Mouse (Mus musculus) lung, embryonic 14.5 days (tissue): Measurements from ENCODE around the gene Dpp4. TPM values are rescaled to one million over a fixed set of nuclear protein-coding genes. Genes with fewer than 3 reads are reported as not detected.

Experiments
- ATAC-seq: fragments of 200-750 bp; cut with Nextera tagmentation; 2 replicates; pipeline ENCODE4 v1.8.0; 2017; ENCODE audit warnings: mild to moderate bottlenecking, moderate TSS enrichment, moderate library complexity; ENCODE audit not compliant: insufficient read depth
- DNase-seq: peaks from one replicate; pipeline ENCODE4 v3.0.0-alpha.2; 2015
- H3K27ac ChIP-seq: fragments of 300-500 bp; sonication (generic); 2 replicates; pipeline ENCODE4 v1.5.1; 2014; ENCODE audit warnings: low read depth, mild to moderate bottlenecking, moderate library complexity
- H3K27me3 ChIP-seq: fragments of 300-500 bp; sonication (generic); 2 replicates; pipeline ENCODE4 v1.6.1; 2014; ENCODE audit warnings: low read length, control low read depth; ENCODE audit not compliant: insufficient read depth
- H3K36me3 ChIP-seq: fragments of 300-500 bp; sonication (generic); 2 replicates; pipeline ENCODE4 v1.6.1; 2014; ENCODE audit warnings: control low read depth; ENCODE audit not compliant: insufficient read depth
- H3K4me1 ChIP-seq: fragments of 300-500 bp; sonication (generic); 2 replicates; pipeline ENCODE4 v1.6.1; 2014; ENCODE audit warnings: antibody characterized with exemption, control low read depth; ENCODE audit not compliant: insufficient read depth
- H3K4me2 ChIP-seq: fragments of 300-500 bp; sonication (generic); 2 replicates; pipeline ENCODE4 v1.6.1; 2014; ENCODE audit warnings: mild to moderate bottlenecking
- H3K4me3 ChIP-seq: fragments of 300-500 bp; sonication (generic); 2 replicates; pipeline ENCODE4 v1.5.1; 2014; ENCODE audit warnings: low read depth, low read length
- H3K9ac ChIP-seq: fragments of 300-500 bp; sonication (generic); 2 replicates; pipeline ENCODE4 v1.6.1; 2014
- H3K9me3 ChIP-seq: fragments of 300-500 bp; sonication (generic); 2 replicates; pipeline ENCODE4 v1.6.1; 2016; ENCODE audit warnings: low read depth, low read length, control low read depth
- CTCF ChIP-seq: IDR thresholded peaks from 2 replicates; pipeline ENCODE4 v1.5.1; 2016; ENCODE audit warnings: antibody characterized with exemption, low read depth
- WGBS: fragments of 180-500 bp; shearing (Covaris S2); extraction: QIAGEN DNeasy Blood & Tissue Kit; methylation state at CpG from one replicate; pipeline ENCODE4 v1.1.7; 2014; 5-methylcytosine and 5-hydroxymethylcytosine counted together
- polyA plus RNA-seq: library from polyadenylated mRNA; unstranded; fragments of >200 nt; fragmentation: Nextera tagmentation; extraction: Ambion mirVana; gene quantifications from 2 replicates; pipeline ENCODE4 v1.2.1, GENCODE M21; 2014

The Dpp4 gene
- polyA plus RNA-seq, 1 experiment from 2014 or later: 23.7 TPM

GRCm38 (mm10) chr2:62423343-62423776, 11.3 kb upstream of the Dpp4 start:
- Histone ChIP-seq H3K4me3 (no peak overlapping the region), H3K27me3 (no peaks in the 10 kb centered on the region), H3K9ac (no peak overlapping the region), H3K27ac (no peak overlapping the region), H3K9me3 (no peaks in the 10 kb centered on the region), H3K36me3 (no peaks in the 10 kb centered on the region), H3K4me2 (no peak overlapping the region), H3K4me1 (no peaks in the 10 kb centered on the region)
- DNase-seq (no peak), ATAC-seq (no peak)
- TF ChIP-seq CTCF: no peak
- WGBS: 31% methylated on average over 4 of the region's 4 CpGs

- Histone ChIP-seq H3K4me2 (no peak overlapping the region), H3K9ac (no peak overlapping the region), H3K27ac (no peak overlapping the region), H3K4me1 (no peaks in the 10 kb centered on the region), H3K27me3 (no peaks in the 10 kb centered on the region), H3K4me3 (no peak overlapping the region), H3K36me3 (no peaks in the 10 kb centered on the region), H3K9me3 (no peaks in the 10 kb centered on the region)
- WGBS: 60% methylated on average over 6 of the region's 6 CpGs
- DNase-seq: no peak
- no peak for TF ChIP-seq CTCF
- no peak for ATAC-seq
Observed at GRCm38 (mm10) chr2:62422515-62423342, 10.7 kb upstream of the Dpp4 start.

GRCm38 (mm10) chr2:62421229-62421628, 9.2 kb upstream of the Dpp4 start:
- Histone ChIP-seq H3K9me3 (no peaks in the 10 kb centered on the region), H3K4me2 (no peak overlapping the region), H3K36me3 (no peaks in the 10 kb centered on the region), H3K4me3 (no peak overlapping the region), H3K4me1 (no peaks in the 10 kb centered on the region), H3K27ac (no peak overlapping the region), H3K9ac (no peak overlapping the region), H3K27me3 (no peaks in the 10 kb centered on the region)
- TF ChIP-seq CTCF: no peak
- ATAC-seq (no peak), DNase-seq (no peak)
- WGBS: 92% methylated on average over 4 of the region's 4 CpGs

GRCm38 (mm10) chr2:62420045-62420444, 8.0 kb upstream of the Dpp4 start:
- Histone ChIP-seq H3K4me2 (no peak overlapping the region), H3K4me1 (no peaks in the 10 kb centered on the region), H3K27ac (no peak overlapping the region), H3K4me3 (no peak overlapping the region), H3K9me3 (no peaks in the 10 kb centered on the region), H3K36me3 (no peaks in the 10 kb centered on the region), H3K9ac (no peak overlapping the region), H3K27me3 (no peaks in the 10 kb centered on the region)
- 73% methylated on average over 3 of the region's 3 CpGs for WGBS
- TF ChIP-seq CTCF: no peak
- ATAC-seq (no peak), DNase-seq (no peak)

GRCm38 (mm10) chr2:62417233-62417632, 5.2 kb upstream of the Dpp4 start:
- Histone ChIP-seq H3K36me3 (no peaks in the 10 kb centered on the region), H3K4me3 (no peak overlapping the region), H3K9me3 (no peaks in the 10 kb centered on the region), H3K27ac (no peak overlapping the region), H3K9ac (no peak overlapping the region), H3K27me3 (no peaks in the 10 kb centered on the region), H3K4me1 (no peaks in the 10 kb centered on the region), H3K4me2 (no peak overlapping the region)
- no peak for ATAC-seq
- no peak for DNase-seq
- WGBS: 35% methylated on average over 1 of the region's 1 CpGs
- no peak for TF ChIP-seq CTCF

GRCm38 (mm10) chr2:62411211-62412080, 585 bp downstream of the Dpp4 start:
- Histone ChIP-seq H3K4me1 (no peaks in the 10 kb centered on the region), H3K9me3 (no peaks in the 10 kb centered on the region), H3K4me3 (peak overlapping the region; percentile 42), H3K4me2 (peak overlapping the region; percentile 85), H3K9ac (peak overlapping the region; percentile 52), H3K27me3 (no peaks in the 10 kb centered on the region), H3K27ac (peak overlapping the region; percentile 61), H3K36me3 (no peaks in the 10 kb centered on the region)
- WGBS: 5% methylated on average over 47 of the region's 47 CpGs
- TF ChIP-seq CTCF: 0 out of 2 replicates have a peak, but pooled peaks have one; percentile 3
- peak; percentile 93 for ATAC-seq
- DNase-seq: peak; percentile 87
